Mouse (Mus musculus): ENCODE results near the gene Wipf1. TPM values are rescaled to one million over a fixed set of nuclear protein-coding genes. Genes with fewer than 3 reads are reported as not detected.

Wipf1 gene
- polyA plus RNA-seq, 1 experiment from 2014 or later: 24.1 TPM

DNA sequence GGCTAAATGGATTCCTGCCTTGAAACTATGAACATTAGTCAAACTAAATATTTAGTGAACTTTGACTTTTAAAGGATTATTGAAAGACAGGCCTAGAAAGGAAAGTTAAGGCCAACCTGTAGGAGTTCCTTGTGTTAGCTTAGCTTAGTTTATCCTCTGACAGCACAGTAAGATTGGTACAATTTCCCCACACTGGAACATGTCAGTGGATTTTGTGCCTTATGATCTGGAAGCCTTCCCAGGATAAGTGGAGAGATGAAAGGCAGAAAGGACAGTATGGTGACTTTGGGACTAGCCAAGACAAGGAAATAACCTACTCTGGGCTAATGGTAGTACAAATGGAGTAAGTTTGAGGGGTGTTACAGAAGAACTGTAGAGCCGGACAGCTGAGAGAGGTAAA, 141.7 kb downstream of the Wipf1 start:
- Histone ChIP-seq H3K27ac (replicated peaks; ENCODE audit: low read depth, low read length) (no peak overlapping the region), H3K9me3 (ENCODE audit: control insufficient read depth, low read length) (no peaks in the 10 kb centered on the region), H3K4me3 (ENCODE audit: low read depth, low read length) (no peak overlapping the region), H3K9ac (ENCODE audit: low read length) (no peak overlapping the region), H3K36me3 (ENCODE audit: control insufficient read depth, insufficient read depth, low read length) (no peaks in the 10 kb centered on the region), H3K4me2 (ENCODE audit: low read depth, severe bottlenecking) (no peak overlapping the region), H3K27me3 (ENCODE audit: control insufficient read depth, insufficient read depth, low read length) (no peaks in the 10 kb centered on the region), H3K4me1 (ENCODE audit: control insufficient read depth, insufficient read depth, low read length) (no peaks in the 10 kb centered on the region)
- DNase-seq (ENCODE audit: low spot score) (no peak), ATAC-seq (ENCODE audit: insufficient number of reproducible peaks, low FRiP score, low TSS enrichment, low read depth) (no peak)
- WGBS: 88% methylated on average over 1 of the region's 1 CpGs

DNA sequence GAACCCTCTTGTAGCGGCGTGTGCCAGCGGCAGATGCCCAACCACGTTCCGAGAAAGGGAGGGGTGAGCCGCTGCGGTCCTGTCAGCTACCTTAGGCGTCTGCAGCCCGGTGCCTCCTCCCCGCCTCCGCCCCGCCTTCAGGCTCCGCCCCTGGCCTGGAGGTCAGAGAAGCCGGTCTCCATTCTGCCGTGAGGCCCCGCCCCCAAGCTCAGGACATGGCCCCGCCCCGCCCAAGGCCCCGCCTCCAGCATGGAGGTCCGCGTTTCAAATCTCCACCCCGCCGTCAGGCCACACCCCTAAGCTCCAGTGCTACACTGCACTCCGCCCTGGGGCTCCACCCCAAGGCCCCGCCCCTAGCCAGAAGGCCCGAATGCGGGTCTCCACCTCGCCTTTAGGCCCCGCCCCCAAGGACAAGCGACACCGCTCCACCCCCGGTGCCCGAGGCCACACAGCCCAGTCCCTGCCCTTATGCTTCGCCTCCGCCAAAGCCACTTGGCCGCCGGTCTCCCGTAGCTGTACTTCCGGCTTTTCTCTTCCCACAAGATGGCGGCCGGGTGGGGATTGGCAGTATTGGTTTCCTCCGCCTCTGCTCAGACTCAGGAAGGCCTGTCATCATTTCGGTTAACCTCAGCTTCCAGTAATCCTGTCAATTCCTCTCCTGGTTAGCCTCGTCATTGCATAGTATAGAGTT, 143.0 kb downstream of the Wipf1 start, which contains the start of gene Gpr155:
Gpr155 (minus strand) TSS at position 217 of the 691 bp plus-strand sequence.
- H3K9me3 ChIP-seq (ENCODE audit: control insufficient read depth, low read length): no peaks in the 10 kb centered on the region
- H3K4me2 ChIP-seq (ENCODE audit: low read depth, severe bottlenecking): peak within 1 kb of the TSS; percentile 98
- H3K4me3 ChIP-seq (ENCODE audit: low read depth, low read length): peak within 1 kb of the TSS; percentile 64
- no peaks in the 10 kb centered on the region for H3K36me3 ChIP-seq (ENCODE audit: control insufficient read depth, insufficient read depth, low read length)
- DNase-seq (ENCODE audit: low spot score) (peak; percentile 100), ATAC-seq (ENCODE audit: insufficient number of reproducible peaks, low FRiP score, low TSS enrichment, low read depth) (peak; percentile 99)
- peak within 1 kb of the TSS; percentile 58 for H3K9ac ChIP-seq (ENCODE audit: low read length)
- no peaks in the 10 kb centered on the region for H3K4me1 ChIP-seq (ENCODE audit: control insufficient read depth, insufficient read depth, low read length)
- WGBS: under 1% methylated on average over 43 of the region's 44 CpGs
- no peaks in the 10 kb centered on the region for H3K27me3 ChIP-seq (ENCODE audit: control insufficient read depth, insufficient read depth, low read length)
- H3K27ac ChIP-seq (replicated peaks; ENCODE audit: low read depth, low read length): no peak within 1 kb of the TSS

DNA sequence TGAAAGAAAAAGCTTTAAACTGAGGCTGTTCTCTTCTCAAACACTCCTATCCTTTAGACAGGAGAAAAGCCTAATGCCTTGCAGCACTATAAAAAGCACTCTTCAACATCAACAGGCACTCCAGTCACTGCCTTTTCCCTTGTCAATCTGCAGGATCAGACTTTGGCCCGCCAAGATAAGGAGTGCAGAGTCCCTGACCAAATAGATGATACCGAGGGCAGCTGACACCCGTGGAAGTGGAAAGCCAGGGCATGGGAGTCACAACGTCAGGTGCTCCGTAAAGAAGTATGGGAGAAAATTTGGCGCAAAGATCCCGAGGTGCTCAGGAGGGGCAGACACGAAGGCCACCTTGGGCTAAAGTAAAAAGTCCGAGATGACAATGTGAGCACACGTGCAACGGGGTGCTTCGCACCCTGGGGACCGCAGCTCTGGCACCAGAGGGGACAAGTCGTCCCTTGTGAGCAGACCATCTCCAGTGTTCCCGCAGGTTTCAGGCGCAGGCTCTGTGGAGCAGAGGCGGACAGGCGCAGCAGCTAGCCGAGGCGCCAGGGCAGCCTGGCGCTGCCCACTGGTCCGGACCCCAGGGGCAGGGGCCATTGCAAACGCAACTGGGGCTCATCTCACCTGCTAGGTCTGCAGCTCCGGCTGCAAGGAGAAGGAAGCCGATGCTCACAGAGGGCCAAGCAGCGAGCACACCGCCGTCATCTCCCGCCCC, 143.7 kb downstream of the Wipf1 start:
- H3K9me3 ChIP-seq (ENCODE audit: control insufficient read depth, low read length): no peaks in the 10 kb centered on the region
- H3K9ac ChIP-seq (ENCODE audit: low read length): peak overlapping the region; percentile 58
- no peaks in the 10 kb centered on the region for H3K4me1 ChIP-seq (ENCODE audit: control insufficient read depth, insufficient read depth, low read length)
- ATAC-seq (ENCODE audit: insufficient number of reproducible peaks, low FRiP score, low TSS enrichment, low read depth) (peak; percentile 57; the same call in 1 of the 2 replicates), DNase-seq (ENCODE audit: low spot score) (no peak)
- H3K4me2 ChIP-seq (ENCODE audit: low read depth, severe bottlenecking): peak overlapping the region; percentile 98
- H3K27ac ChIP-seq (replicated peaks; ENCODE audit: low read depth, low read length): no peak overlapping the region
- H3K4me3 ChIP-seq (ENCODE audit: low read depth, low read length): peak overlapping the region; percentile 64
- 1% methylated on average over 29 of the region's 29 CpGs for WGBS
- no peaks in the 10 kb centered on the region for H3K27me3 ChIP-seq (ENCODE audit: control insufficient read depth, insufficient read depth, low read length)
- H3K36me3 ChIP-seq (ENCODE audit: control insufficient read depth, insufficient read depth, low read length): no peaks in the 10 kb centered on the region

DNA sequence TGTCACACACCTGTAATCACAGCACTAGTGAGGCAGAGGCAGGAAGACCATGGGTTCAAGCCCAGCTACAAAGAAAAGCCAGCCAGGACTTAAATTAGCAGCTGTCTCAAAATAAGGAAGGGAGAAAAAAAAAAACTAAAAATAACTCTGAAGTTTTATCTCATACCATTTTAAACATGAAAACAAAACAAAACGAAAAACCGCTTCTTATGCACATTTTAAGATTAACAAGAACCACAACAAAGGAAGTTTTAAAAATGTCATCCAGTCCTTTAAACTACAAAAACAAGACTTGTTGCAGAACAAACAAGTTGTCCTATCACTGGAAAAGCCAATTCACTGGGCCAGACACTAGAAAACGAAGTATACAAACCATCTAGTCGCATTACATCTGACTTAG, 144.4 kb downstream of the Wipf1 start:
- no peak overlapping the region for H3K9ac ChIP-seq (ENCODE audit: low read length)
- ATAC-seq (ENCODE audit: insufficient number of reproducible peaks, low FRiP score, low TSS enrichment, low read depth): no peak
- H3K27ac ChIP-seq (replicated peaks; ENCODE audit: low read depth, low read length): no peak overlapping the region
- no peak overlapping the region for H3K4me3 ChIP-seq (ENCODE audit: low read depth, low read length)
- 81% methylated on average over 4 of the region's 4 CpGs for WGBS
- H3K27me3 ChIP-seq (ENCODE audit: control insufficient read depth, insufficient read depth, low read length): no peaks in the 10 kb centered on the region
- H3K4me1 ChIP-seq (ENCODE audit: control insufficient read depth, insufficient read depth, low read length): no peaks in the 10 kb centered on the region
- H3K9me3 ChIP-seq (ENCODE audit: control insufficient read depth, low read length): no peaks in the 10 kb centered on the region
- H3K36me3 ChIP-seq (ENCODE audit: control insufficient read depth, insufficient read depth, low read length): no peaks in the 10 kb centered on the region
- DNase-seq (ENCODE audit: low spot score): no peak
- no peak overlapping the region for H3K4me2 ChIP-seq (ENCODE audit: low read depth, severe bottlenecking)

DNA sequence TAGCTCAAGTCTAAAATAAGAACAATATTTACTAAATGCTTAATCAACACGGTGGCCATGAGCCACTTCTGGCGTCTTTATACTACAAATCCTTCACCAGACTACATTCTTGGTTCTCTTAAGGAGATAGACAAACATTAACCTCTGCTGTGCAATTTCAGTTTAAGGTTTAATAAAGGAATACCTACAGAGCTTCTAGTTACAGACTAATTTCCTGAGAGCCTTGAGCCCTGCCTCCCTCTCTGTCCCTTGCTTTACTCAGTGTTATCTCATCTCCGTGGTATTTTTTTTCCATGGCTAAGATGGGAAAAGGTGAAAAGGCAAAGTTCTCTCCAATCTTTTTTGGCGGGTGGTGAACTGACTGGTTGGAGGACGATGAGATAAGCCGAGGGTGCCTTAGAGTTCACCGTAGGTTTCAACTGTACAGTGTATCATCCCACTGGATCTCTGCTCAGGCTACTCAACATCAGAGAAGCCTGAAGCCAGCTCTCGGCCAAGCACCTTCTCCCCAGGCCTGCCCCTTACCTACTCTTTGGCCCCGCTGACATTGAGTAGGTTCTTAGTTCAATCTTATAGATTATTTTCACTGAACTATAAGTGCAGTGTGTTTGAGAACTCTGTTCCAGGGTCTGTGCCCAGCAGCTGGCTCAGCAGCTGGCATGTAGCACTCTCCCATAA, 149.1 kb downstream of the Wipf1 start:
- Histone ChIP-seq H3K9me3 (ENCODE audit: control insufficient read depth, low read length) (no peaks in the 10 kb centered on the region), H3K4me3 (ENCODE audit: low read depth, low read length) (no peak overlapping the region), H3K27ac (replicated peaks; ENCODE audit: low read depth, low read length) (no peak overlapping the region), H3K4me1 (ENCODE audit: control insufficient read depth, insufficient read depth, low read length) (no peaks in the 10 kb centered on the region), H3K36me3 (ENCODE audit: control insufficient read depth, insufficient read depth, low read length) (no peaks in the 10 kb centered on the region), H3K4me2 (ENCODE audit: low read depth, severe bottlenecking) (no peak overlapping the region), H3K9ac (ENCODE audit: low read length) (no peak overlapping the region), H3K27me3 (ENCODE audit: control insufficient read depth, insufficient read depth, low read length) (no peaks in the 10 kb centered on the region)
- no peak for ATAC-seq (ENCODE audit: insufficient number of reproducible peaks, low FRiP score, low TSS enrichment, low read depth)
- 89% methylated on average over 9 of the region's 9 CpGs for WGBS
- DNase-seq (ENCODE audit: low spot score): no peak

DNA sequence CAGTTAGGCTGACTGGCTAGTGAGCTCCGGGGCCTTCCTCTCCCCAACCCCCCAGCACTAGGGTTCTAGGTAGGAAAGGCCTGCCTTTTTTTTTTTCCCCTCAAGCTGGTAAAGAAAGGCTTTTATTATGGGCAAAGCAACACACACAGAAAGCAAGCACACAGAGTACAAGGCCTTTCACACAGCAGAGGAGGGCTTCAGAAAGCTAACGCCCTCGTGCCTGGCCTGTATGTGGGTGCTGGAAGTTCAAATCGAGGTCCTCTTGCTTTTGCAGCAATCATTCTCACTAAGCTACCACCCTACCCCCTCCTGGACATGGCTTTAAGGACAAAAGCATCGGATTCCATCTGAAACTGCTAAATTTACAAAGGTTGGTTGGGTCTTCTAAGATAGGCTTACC, 149.9 kb downstream of the Wipf1 start:
- 80% methylated on average over 5 of the region's 5 CpGs for WGBS
- no peaks in the 10 kb centered on the region for H3K9me3 ChIP-seq (ENCODE audit: control insufficient read depth, low read length)

More for the DNA sequence above, 149.9 kb downstream of the Wipf1 start:
- DNase-seq (ENCODE audit: low spot score) (no peak), ATAC-seq (ENCODE audit: insufficient number of reproducible peaks, low FRiP score, low TSS enrichment, low read depth) (no peak)
- Histone ChIP-seq H3K36me3 (ENCODE audit: control insufficient read depth, insufficient read depth, low read length) (no peaks in the 10 kb centered on the region), H3K9ac (ENCODE audit: low read length) (no peak overlapping the region), H3K27ac (replicated peaks; ENCODE audit: low read depth, low read length) (no peak overlapping the region), H3K4me3 (ENCODE audit: low read depth, low read length) (no peak overlapping the region), H3K4me2 (ENCODE audit: low read depth, severe bottlenecking) (no peak overlapping the region), H3K27me3 (ENCODE audit: control insufficient read depth, insufficient read depth, low read length) (no peaks in the 10 kb centered on the region), H3K4me1 (ENCODE audit: control insufficient read depth, insufficient read depth, low read length) (peaks cover 2% of the 10 kb centered on the region; the same call in 1 of the 2 replicates)

Other genes starting within 250 kb of the Wipf1 start
- gene Scrn3, start 217.1 kb downstream of the Wipf1 start, polyA plus RNA-seq (2014; fragmentation: Nextera tagmentation; extraction: Ambion mirVana): 17.0 and 17.8 TPM in 2 replicates
- gene Cir1, start 217.0 kb downstream of the Wipf1 start, polyA plus RNA-seq (2014; fragmentation: Nextera tagmentation; extraction: Ambion mirVana): 23.9 and 25.7 TPM in 2 replicates
- gene Gpr155, start 143.2 kb downstream of the Wipf1 start, polyA plus RNA-seq (2014; fragmentation: Nextera tagmentation; extraction: Ambion mirVana): 2.9 and 3.7 TPM in 2 replicates
- gene Chrna1, start 50.6 kb upstream of the Wipf1 start, polyA plus RNA-seq (2014; fragmentation: Nextera tagmentation; extraction: Ambion mirVana): 2.9 and 3.5 TPM in 2 replicates
- 47.5 and 55.3 TPM in 2 replicates for gene Chn1, start 245.6 kb upstream of the Wipf1 start, polyA plus RNA-seq (2014; fragmentation: Nextera tagmentation; extraction: Ambion mirVana)